Mouse (Mus musculus): ENCODE results near the gene Dmwd. TPM values are rescaled to one million over a fixed set of nuclear protein-coding genes. Genes with fewer than 3 reads are reported as not detected.

Dmwd gene
- polyA plus RNA-seq, 1 experiment from 2014 or later, result 26.0 TPM

DNA sequence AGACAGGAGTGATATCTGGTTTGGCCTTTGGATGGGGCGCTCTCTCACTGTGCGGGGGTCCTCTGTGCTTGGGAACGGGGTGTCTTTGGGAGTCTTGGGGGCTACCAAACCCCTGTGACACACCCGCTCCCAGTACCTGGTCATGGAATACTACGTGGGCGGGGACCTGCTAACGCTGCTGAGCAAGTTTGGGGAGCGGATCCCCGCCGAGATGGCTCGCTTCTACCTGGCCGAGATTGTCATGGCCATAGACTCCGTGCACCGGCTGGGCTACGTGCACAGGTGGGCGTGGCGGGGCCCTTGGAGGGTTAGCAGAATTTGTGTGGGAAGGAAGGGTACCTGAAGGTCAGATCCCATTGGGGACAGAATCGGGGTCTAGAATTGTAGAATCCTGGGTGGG is 10.7 kb downstream of the Dmwd start:
- no peak overlapping the region for H3K27ac ChIP-seq (replicated peaks)
- no peak for ATAC-seq (ENCODE audit: low read depth)
- 55% methylated on average over 18 of the region's 18 CpGs for WGBS
- H3K36me3 ChIP-seq, result peaks cover 73% of the 10 kb centered on the region
- no peak overlapping the region for H3K4me3 ChIP-seq
- H3K9ac ChIP-seq, result no peak overlapping the region
- H3K4me1 ChIP-seq (replicated peaks), result peaks cover 41% of the 10 kb centered on the region
- H3K9me3 ChIP-seq, result no peaks in the 10 kb centered on the region
- no peak overlapping the region for H3K4me2 ChIP-seq
- H3K27me3 ChIP-seq, result peaks cover 27% of the 10 kb centered on the region

DNA sequence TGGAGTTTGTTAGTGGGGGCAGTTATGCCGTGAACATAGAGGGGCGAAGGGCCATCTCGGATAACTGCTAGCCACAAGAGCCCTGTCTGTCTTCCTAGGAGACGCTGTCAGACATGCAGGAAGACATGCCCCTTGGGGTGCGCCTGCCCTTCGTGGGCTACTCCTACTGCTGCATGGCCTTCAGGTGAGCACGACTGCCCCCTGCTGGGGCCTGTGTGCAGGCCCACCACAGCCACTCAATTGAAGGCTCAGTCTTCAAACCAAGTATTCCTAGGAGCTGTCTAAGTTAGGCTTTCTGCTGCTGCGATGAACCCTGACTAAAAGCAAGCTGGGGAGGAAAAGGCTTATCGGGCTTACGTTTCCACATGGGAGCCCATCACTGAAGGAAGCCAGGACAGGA is 12.8 kb downstream of the Dmwd start:
- H3K27me3 ChIP-seq, result peaks cover 30% of the 10 kb centered on the region
- H3K4me2 ChIP-seq, result no peak overlapping the region
- H3K9me3 ChIP-seq, result no peaks in the 10 kb centered on the region
- WGBS, result 48% methylated on average over 10 of the region's 10 CpGs
- peaks cover 49% of the 10 kb centered on the region for H3K4me1 ChIP-seq (replicated peaks)
- H3K4me3 ChIP-seq, result no peak overlapping the region
- H3K36me3 ChIP-seq, result peaks cover 59% of the 10 kb centered on the region
- no peak overlapping the region for H3K27ac ChIP-seq (replicated peaks)
- no peak overlapping the region for H3K9ac ChIP-seq
- ATAC-seq (ENCODE audit: low read depth), result no peak

GRCm38 (mm10) chr7:19091913-19092312 is 15.9 kb downstream of the Dmwd start:
- peak overlapping the region; percentile 56 for H3K9ac ChIP-seq

DNA sequence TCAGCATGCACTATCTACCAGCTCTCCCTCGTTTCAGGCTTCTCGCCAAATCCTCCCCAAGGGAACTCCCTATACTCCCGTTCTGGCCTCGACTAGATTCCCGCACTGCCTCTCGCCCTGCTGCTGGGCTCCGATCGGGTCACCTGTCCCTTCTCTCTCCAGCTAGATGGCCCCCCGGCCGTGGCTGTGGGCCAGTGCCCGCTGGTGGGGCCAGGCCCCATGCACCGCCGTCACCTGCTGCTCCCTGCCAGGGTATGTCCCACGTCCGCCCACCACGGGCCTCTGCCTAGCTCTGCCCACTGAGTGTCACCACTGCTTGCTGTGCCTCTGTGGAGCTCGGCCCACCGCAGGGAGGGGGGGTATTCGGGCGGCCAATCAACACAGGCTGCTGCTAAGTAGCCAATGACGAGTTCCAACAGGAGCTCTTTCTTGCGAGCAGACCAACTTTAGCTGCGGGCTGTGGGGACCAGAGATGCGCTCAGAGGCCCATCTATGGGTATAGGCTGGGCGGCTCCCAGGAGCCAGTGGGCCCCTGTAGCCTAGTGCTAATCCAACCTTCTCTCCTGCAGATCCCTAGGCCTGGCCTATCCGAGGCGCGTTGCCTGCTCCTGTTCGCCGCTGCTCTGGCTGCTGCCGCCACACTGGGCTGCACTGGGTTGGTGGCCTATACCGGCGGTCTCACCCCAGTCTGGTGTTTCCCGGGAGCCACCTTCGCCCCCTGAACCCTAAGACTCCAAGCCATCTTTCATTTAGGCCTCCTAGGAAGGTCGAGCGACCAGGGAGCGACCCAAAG is 16.6 kb downstream of the Dmwd start:
- peaks cover 42% of the 10 kb centered on the region for H3K27me3 ChIP-seq
- peak overlapping the region; percentile 95 for H3K4me2 ChIP-seq
- peak overlapping the region; percentile 59 for H3K4me3 ChIP-seq
- peaks cover 42% of the 10 kb centered on the region for H3K36me3 ChIP-seq
- peak overlapping the region; percentile 56 for H3K9ac ChIP-seq
- H3K27ac ChIP-seq (replicated peaks), result peak overlapping the region; percentile 78
- H3K4me1 ChIP-seq (replicated peaks), result peaks cover 58% of the 10 kb centered on the region
- 5% methylated on average over 38 of the region's 38 CpGs for WGBS
- ATAC-seq (ENCODE audit: low read depth), result peak; percentile 41
- H3K9me3 ChIP-seq, result no peaks in the 10 kb centered on the region

More at GRCm38 (mm10) chr7:19091913-19092312, 15.9 kb downstream of the Dmwd start:
- Histone ChIP-seq H3K4me3 (0 out of 2 replicates have a peak overlapping the region, but pooled peaks have one; percentile 59), H3K27ac (replicated peaks) (no peak overlapping the region), H3K4me1 (replicated peaks) (peaks cover 55% of the 10 kb centered on the region), H3K36me3 (peaks cover 49% of the 10 kb centered on the region), H3K27me3 (peaks cover 42% of the 10 kb centered on the region), H3K4me2 (peak overlapping the region; percentile 95), H3K9me3 (no peaks in the 10 kb centered on the region)
- 28% methylated on average over 17 of the region's 17 CpGs for WGBS
- no peak for ATAC-seq (ENCODE audit: low read depth)

GRCm38 (mm10) chr7:19093174-19093521 is 17.1 kb downstream of the Dmwd start:
- peaks cover 42% of the 10 kb centered on the region for H3K27me3 ChIP-seq
- under 1% methylated on average over 14 of the region's 15 CpGs for WGBS
- H3K9me3 ChIP-seq, result no peaks in the 10 kb centered on the region
- H3K4me1 ChIP-seq (replicated peaks), result peaks cover 58% of the 10 kb centered on the region
- H3K4me3 ChIP-seq, result peak overlapping the region; percentile 59
- peak overlapping the region; percentile 95 for H3K4me2 ChIP-seq
- peak overlapping the region; percentile 56 for H3K9ac ChIP-seq
- H3K36me3 ChIP-seq, result peaks cover 37% of the 10 kb centered on the region
- peak; percentile 45 for ATAC-seq (ENCODE audit: low read depth)
- peak overlapping the region; percentile 78 for H3K27ac ChIP-seq (replicated peaks)

GRCm38 (mm10) chr7:19093537-19094385 is 17.7 kb downstream of the Dmwd start:
- peaks cover 31% of the 10 kb centered on the region for H3K36me3 ChIP-seq
- H3K9me3 ChIP-seq, result no peaks in the 10 kb centered on the region
- H3K4me3 ChIP-seq, result peak overlapping the region; percentile 59
- H3K27ac ChIP-seq (replicated peaks), result peak overlapping the region; percentile 86
- WGBS, result under 1% methylated on average over 45 of the region's 45 CpGs
- H3K4me2 ChIP-seq, result peak overlapping the region; percentile 95
- H3K9ac ChIP-seq, result peak overlapping the region; percentile 72
- peaks cover 58% of the 10 kb centered on the region for H3K4me1 ChIP-seq (replicated peaks)
- peak; percentile 87 for ATAC-seq (ENCODE audit: low read depth)
- H3K27me3 ChIP-seq, result peaks cover 42% of the 10 kb centered on the region

- Histone ChIP-seq H3K27ac (replicated peaks) (peak within 1 kb of the TSS; percentile 86), H3K27me3 (peaks cover 42% of the 10 kb centered on the region), H3K9me3 (no peaks in the 10 kb centered on the region), H3K4me2 (peak within 1 kb of the TSS; percentile 95), H3K9ac (peak within 1 kb of the TSS; percentile 72), H3K36me3 (peaks cover 25% of the 10 kb centered on the region), H3K4me3 (peak within 1 kb of the TSS; percentile 59), H3K4me1 (replicated peaks) (peaks cover 58% of the 10 kb centered on the region)
- no peak for ATAC-seq (ENCODE audit: low read depth)
- WGBS, result under 1% methylated on average over 32 of the region's 36 CpGs
Measured at GRCm38 (mm10) chr7:19094471-19094825, 18.4 kb downstream of the Dmwd start, which contains the start of gene Six5. Gene Six5, plus strand, starts transcription at chr7:19094594.

- ATAC-seq (ENCODE audit: low read depth), result no peak
Measured at GRCm38 (mm10) chr7:19094826-19095750, 19.1 kb downstream of the Dmwd start.

DNA sequence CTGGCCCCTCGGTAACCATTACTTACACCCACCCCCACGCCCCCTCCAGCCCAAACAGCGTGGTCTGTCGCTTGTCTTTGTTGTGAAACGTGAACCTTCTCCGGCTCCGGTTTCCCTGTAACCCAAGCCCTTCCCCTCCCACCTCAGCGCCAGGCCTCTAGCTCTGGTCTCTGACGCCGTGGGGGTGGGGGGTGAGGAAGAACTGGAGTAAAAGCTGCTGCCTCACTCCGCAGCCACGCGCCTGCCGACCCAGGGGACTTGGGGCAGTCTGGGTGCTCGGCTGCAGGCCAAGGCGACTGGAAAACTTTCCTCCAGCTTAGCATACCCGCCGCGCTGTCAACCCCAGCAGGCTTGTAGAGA is 19.7 kb downstream of the Dmwd start:
- peak overlapping the region; percentile 72 for H3K9ac ChIP-seq
- no peak for ATAC-seq (ENCODE audit: low read depth)
- under 1% methylated on average over 19 of the region's 19 CpGs for WGBS
- peaks cover 58% of the 10 kb centered on the region for H3K4me1 ChIP-seq (replicated peaks)
- peaks cover 35% of the 10 kb centered on the region for H3K27me3 ChIP-seq
- H3K27ac ChIP-seq (replicated peaks), result no peak overlapping the region
- H3K36me3 ChIP-seq, result peaks cover 14% of the 10 kb centered on the region
- no peaks in the 10 kb centered on the region for H3K9me3 ChIP-seq
- H3K4me2 ChIP-seq, result peak overlapping the region; percentile 95
- peak overlapping the region; percentile 59 for H3K4me3 ChIP-seq

More at GRCm38 (mm10) chr7:19094826-19095750, 19.1 kb downstream of the Dmwd start:
- peak overlapping the region; percentile 86 for H3K27ac ChIP-seq (replicated peaks)
- H3K9ac ChIP-seq, result peak overlapping the region; percentile 72
- no peaks in the 10 kb centered on the region for H3K9me3 ChIP-seq
- H3K4me1 ChIP-seq (replicated peaks), result peaks cover 58% of the 10 kb centered on the region
- H3K4me2 ChIP-seq, result peak overlapping the region; percentile 95
- WGBS, result under 1% methylated on average over 81 of the region's 87 CpGs
- H3K36me3 ChIP-seq, result peaks cover 20% of the 10 kb centered on the region
- H3K27me3 ChIP-seq, result peaks cover 41% of the 10 kb centered on the region
- peak overlapping the region; percentile 59 for H3K4me3 ChIP-seq

GRCm38 (mm10) chr7:19096421-19096976 is 20.5 kb downstream of the Dmwd start:
- WGBS, result 45% methylated on average over 5 of the region's 5 CpGs
- Histone ChIP-seq H3K9me3 (no peaks in the 10 kb centered on the region), H3K9ac (peak overlapping the region; percentile 72), H3K4me3 (peak overlapping the region; percentile 59), H3K4me2 (peak overlapping the region; percentile 95), H3K27ac (replicated peaks) (no peak overlapping the region), H3K36me3 (peaks cover 6% of the 10 kb centered on the region), H3K27me3 (peaks cover 27% of the 10 kb centered on the region), H3K4me1 (replicated peaks) (peaks cover 56% of the 10 kb centered on the region)
- no peak for ATAC-seq (ENCODE audit: low read depth)

DNA sequence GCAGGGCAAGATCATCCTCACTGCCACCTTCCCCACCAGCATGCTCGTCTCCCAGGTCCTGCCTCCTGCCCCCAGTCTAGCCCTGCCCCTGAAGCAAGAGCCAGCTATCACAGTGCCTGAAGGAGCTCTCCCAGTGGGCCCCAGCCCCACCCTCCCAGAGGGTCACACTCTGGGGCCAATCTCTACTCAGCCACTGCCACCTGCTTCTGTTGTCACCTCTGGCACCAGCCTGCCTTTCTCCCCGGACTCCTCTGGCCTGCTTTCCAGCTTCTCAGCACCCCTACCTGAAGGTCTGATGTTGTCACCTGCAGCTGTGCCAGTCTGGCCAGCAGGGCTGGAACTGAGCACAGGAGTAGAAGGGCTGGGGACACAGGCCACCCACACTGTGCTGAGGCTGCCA is 21.2 kb downstream of the Dmwd start:
- peaks cover 21% of the 10 kb centered on the region for H3K27me3 ChIP-seq
- H3K9ac ChIP-seq, result 0 out of 2 replicates have a peak overlapping the region, but pooled peaks have one; percentile 72
- H3K4me2 ChIP-seq, result no peak overlapping the region
- H3K36me3 ChIP-seq, result no peaks in the 10 kb centered on the region
- H3K4me3 ChIP-seq, result no peak overlapping the region
- WGBS, result 73% methylated on average over 2 of the region's 2 CpGs
- ATAC-seq (ENCODE audit: low read depth), result no peak
- H3K9me3 ChIP-seq, result no peaks in the 10 kb centered on the region
- H3K27ac ChIP-seq (replicated peaks), result no peak overlapping the region
- peaks cover 49% of the 10 kb centered on the region for H3K4me1 ChIP-seq (replicated peaks)
